Mouse (Mus musculus) kidney, adult 11 months (tissue): ENCODE data around the gene Zdhhc7.
A peak's percentile ranks its signal among the peaks of the same experiment; 100 is the strongest.

Source experiments
- DNase-seq: peaks from one replicate; pipeline ENCODE4 v3.0.0; 2022

The Zdhhc7 gene

DNA sequence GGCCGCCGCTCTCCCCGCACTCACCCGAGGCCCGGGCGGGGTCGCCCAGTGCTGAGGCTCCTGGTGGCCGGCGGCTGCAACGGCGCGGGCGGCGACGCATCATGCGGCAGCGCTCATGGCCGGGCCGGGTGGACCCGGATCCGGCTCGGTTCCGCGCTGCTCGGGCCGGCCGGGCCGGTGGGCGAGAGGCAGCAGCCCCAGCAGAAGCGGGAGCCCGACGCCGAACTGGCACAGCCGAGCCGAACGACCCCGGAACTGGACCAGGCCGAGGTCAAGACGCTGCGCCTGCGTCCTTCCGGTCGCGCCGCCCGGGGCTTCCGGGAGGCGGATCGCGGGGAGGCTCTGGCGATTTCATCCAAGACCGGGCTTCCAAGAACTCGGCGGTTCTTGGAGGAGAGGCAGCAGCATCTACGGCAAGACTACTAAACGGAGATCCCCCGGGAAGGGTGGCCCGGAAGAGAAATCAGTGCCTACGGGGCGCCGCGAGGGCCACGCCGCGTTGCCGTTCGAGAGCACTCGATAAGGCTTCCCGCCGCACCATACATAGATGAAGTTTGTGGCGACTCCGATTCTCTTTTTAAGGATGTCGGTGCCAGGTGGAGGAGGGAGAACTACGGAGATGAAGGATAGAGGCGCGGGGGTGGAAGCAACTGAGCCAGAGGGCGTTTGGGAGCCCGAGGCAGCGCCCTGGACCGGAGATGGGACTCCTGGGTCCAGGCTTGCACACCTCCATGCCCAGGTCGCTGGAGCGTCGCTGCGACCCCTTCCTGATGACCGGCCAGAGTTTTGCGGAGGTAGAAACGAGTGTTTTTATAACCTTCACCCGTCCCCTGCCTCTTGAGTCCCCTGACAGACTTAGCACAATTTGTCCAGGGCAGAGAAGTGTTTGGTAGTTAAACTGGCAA, at the start of gene Zdhhc7:
Gene Zdhhc7, minus strand, starts transcription at position 415 of the 905 bp plus-strand sequence.
- DNase-seq, result peak; percentile 79

DNA sequence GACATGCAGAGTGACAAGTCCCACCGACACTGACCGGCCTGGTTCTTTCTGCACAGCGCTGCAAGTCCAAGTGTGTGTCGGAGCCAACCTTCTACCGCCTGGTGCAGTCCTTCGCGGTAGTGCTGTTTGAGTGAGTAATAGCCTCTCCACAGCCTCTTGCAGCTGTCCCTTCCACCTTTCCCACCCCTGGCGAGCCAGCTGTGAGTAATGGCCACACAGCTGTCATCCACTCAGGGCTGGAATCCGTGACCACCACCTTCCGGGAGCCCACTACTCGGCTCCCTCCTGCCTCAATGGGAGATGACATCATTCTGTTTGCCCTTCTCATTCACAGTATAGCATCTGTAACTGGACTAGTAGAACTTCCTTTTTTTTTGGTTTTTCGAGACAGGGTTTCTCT, 48.7 kb upstream of the Zdhhc7 start:
- DNase-seq, result no peak

DNA sequence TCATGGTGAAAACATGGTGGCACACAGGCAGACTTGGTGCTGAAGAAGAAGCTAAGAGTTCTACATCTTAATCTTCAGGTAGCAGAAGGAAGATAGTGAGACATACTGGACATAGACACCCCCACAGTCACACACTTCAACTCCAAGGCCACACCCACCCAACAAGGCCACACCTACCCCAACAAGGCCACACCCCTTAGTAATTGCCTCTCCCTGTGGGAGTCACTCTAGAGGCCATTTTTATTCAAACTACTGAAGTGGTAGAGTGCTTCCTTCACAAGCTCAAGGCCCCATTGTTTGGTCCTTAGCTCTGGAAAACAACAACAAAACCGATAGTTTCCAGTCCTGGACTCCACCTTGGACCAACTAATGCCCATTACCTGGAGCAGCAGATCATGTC, 44.8 kb upstream of the Zdhhc7 start:
- no peak for DNase-seq

DNA sequence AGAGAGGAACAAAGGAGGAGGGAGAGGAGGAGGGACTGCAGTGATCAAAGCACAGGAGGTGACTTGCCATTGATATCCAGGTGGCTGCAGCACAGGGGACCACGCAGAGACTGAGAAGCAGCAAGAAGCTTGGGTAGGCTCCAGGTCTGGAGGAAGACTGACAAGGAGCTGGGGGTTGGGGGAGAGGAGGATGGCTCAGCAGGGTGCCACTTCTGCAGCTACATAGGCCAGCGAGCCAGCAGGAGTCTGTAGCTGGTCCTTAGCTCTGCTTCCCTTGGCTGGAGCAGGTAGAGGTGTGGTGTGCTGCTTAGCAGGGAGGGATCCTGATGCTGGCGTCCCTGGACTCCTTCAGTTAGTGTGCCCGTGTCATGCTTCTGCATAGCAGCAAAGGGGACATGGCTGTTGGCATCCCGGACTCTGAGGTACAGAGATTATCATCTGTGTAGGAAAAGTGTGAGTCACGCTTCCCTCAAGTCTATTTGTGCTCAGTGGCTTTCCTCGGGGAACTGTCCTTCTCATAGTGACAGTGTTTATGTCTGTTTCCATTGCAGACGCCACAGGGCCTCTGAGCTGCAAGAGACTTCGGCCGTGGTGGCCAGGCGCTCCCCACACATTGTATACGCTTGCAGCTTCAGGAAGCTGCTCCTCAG, 43.5 kb upstream of the Zdhhc7 start:
- DNase-seq, result no peak

DNA sequence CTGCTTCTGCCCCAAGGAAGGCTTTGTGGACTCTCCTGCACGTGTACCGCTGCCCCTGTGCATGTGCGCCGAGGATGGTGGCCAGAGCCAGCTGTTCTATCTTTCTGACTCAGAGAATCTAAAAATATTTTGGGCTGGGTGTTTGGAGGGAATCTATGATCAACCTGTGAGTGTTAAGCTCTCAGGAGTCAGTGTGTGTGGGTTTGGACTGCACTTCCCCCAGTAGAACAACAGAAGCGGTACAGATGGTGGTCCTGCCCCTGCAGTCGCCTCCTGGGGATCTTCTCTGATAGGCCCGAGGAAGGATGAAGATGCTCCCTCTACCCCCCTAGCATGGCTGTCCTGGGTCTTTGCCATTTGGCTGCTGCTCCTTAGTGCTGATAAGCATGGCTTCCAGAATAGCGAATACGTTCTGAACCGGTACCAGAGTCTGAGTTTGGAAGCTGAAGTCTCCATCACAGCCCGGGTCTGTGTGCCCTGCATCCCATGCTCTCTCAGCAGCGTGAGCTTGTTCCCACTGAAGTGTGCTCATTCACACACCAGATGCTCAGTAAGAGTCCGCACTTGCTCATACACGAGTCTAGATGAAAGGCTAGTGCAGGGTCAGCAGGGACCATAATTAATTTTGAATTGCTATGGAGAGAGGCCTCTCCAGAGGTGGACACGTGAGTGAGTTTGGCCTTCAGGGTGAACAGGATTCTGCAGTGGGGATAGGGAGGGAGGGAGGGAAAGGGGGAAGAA, 42.8 kb upstream of the Zdhhc7 start:
- no peak for DNase-seq

DNA sequence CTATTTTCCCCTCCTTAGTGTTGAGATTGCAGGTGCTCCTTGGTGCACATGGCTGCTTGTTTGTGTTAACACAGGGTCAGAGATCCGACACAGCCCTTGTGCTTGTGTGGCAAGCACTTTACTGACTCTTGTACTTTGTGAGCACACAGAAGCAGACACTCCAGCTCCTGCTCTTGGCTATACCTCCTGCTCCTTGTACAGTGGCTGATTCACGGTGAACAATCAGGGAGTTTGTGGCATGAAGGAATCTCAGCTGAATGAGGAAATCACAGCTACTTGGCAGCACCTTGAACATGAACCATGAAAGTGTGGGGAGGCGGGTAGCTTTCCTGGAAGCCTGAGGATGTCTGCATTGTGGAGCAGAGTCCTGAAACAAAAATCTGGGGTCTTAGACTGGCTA, 39.5 kb upstream of the Zdhhc7 start:
- no peak for DNase-seq

DNA sequence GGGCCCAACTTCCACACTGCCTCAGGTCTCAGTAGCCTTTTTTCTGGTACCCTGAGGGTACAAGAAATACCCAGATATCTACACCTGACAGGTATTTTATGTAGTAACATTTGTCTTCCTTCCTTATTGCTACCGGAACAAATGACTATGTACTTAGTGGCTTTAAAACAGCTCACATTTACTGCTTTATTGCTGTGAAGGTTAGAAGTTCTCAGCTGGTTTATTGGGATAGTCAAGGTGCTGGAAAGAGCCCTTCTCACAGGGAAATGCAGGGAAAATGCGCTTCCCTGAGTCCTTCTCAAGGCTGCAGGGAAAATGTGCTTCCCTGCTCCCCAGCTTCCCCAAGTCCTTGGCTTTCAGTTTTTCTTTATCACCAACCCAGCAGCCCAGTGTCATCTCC, 37.7 kb upstream of the Zdhhc7 start:
- no peak for DNase-seq

DNA sequence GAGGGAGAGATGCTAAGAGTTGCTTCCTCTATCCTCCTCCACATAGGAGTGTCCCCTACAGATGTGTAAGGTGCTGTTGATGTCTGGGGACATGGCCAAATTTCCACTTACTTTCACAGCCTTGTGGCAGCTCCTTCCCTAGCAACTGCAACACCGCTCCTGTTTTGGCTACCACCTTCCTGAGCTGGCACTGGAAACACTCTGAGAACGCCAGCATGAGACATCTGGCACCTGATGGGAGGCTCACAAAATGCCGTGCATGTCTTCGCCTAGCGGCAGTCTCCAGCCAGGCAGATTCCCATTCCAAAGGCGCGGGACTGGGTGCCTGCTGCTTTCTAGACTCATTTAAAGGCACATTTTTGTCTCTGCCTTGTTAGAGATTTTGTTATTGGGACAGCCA, 35.3 kb upstream of the Zdhhc7 start:
- DNase-seq, result no peak

DNA sequence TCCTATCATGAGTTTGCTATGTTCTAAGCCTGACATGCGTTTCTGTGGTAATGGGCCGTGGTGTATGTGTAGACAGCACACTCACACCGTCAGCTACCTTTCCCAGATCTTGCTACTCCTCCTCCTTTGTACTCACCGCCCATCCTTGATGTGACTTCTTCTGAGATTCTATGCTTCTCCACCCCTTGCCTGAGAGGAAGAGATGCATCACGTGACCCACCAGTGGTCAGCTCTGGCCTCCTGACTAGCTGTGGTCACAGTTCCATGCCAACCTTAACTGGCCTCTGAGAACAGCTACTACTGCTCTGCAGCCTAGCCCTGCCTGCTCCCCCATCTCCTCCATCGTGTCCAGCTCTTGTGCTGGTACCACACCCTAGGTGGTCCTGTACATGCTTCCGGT, 34.4 kb upstream of the Zdhhc7 start:
- DNase-seq, result no peak

DNA sequence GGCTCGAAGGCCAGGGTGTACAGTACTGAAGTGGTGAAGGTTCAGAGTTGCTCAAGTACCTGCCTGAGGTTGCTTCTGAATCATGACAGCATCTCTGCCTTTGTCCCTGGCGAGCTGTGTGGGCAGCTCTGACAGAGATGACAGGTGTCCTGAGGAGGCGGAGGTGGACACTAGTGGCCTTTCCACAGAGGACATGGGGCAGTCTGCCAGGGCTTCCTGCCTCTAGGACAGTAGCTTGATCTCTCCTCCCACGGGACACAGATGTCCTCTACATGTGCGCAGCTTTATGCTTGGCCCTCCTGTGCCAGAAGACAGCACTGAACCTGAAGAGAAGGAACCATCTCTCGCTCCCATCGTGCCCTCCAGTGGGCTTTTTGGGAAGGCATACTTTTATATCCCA, 31.9 kb upstream of the Zdhhc7 start:
- DNase-seq, result peak; percentile 59

DNA sequence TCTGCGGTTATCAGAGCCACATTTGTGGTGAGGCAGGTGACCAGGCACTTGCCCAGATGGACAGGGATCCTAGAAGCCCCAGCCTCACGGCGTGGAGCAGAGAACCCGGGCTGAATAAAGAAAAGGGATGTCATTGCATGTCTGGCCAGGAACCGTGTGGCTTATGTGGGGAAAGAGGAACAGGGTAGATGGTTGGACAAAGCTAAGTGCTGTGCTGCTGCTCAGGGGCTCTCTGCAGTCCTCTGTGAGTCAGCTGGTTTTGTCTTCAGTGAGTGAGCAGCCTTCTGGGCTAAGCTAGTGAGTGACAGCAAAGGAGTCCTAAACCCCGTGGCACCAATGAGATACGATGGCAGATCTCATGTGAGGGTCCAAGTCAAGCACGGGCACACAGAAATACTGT, 29.9 kb upstream of the Zdhhc7 start:
- DNase-seq, result no peak

DNA sequence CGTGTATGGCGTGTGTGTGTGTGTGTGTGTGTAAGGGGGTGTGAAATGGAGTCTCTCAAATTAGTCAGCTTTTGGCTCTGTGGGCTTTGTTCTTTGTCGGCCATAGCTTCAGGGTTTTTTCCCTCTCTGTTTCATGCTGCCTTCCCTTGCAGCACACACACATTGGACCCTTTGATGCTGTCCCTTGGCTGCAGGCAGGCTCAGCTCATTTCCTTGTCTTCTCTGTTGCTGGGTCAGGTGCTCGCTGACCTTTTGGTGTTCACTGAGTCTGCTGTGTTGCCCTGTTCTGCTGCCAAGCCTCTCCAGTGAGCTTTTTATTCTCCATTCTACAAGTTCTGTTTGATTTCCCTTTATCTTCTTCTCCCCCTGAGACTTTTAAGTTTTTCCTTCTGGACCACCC, 28.3 kb upstream of the Zdhhc7 start:
- no peak for DNase-seq

DNA sequence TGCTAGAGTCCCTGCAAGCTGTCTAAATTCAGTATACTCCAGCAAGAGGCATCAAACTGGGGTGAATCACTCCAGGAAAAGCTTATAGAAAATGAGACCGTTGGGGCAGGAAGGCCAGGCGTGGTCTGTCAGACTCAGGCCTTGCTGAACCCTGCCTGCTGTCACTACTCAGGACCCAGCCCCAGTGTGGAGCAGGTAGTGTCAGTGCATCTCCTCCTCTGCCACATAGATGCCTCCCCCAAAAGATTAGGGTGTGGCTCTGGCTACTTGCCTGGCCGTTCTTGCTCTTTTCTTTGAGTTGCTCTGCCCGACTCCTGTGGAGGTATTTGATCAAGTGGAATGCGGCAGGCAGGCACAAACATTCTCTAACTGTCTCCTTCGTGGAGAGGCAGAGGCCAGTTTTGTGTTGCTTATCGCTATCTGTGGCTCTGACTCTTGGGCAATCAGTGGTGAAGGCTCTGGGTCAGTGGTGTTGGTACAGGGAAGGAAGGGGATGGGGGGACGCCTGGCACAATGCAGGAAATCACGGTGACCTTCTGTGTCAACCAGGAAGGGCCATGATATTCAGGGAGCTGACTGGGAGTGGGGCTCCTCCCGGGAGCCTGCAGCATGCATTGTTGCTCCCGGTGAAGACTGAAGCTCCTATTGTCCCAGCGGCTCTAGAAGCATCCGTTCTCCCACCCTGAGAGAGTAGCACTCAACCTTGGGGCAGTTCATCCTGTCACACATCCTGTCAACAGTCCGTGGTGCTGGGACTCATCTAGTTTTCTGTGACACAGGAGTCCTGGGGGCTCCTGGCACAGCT, 25.3 kb upstream of the Zdhhc7 start:
- DNase-seq, result peak; percentile 50

DNA sequence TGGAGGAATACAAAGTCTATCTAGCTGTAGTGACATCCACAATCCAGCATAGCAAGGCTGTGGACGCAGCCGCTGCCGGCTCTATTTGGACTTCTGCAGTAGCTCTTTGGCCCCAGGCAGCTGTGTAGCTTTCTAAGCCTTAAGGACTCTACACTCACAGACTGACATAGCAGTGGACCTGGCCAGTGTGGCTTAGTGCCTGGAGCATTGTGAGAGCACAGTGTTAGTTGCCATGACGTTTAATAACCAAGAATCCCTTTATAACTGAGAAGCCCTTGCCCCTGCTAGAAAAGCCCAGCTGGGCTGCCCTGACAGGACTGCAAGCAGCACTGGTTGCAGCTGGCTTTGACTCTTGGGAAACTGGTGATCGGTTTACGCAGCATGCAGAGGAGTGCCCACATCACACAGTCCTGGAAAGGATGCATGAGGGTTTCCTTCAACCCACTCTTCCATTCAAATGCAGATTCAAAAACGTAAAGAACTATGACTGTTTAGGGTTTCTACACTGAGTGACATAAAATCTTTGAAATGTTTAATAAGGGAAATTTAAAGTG, 23.6 kb upstream of the Zdhhc7 start:
- no peak for DNase-seq

DNA sequence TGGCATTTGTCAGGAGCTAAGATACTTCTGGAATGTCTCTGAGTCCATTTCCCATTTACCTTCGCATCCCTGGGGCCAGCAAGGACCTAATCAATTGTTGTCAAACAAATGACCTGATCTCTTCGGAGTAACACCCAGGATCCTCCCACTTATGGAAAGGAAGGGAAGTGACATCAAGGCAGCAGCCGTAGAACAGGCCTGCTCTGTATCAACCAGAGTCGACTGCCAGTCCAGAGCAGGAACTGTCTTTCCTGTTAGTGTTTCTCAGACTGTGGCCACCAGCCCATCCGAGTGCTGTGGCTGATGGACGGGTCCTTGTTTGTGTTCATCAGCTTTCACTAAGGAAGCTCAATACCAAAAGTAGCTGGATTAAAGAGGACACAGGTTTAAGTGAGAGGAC, 23.0 kb upstream of the Zdhhc7 start:
- no peak for DNase-seq

DNA sequence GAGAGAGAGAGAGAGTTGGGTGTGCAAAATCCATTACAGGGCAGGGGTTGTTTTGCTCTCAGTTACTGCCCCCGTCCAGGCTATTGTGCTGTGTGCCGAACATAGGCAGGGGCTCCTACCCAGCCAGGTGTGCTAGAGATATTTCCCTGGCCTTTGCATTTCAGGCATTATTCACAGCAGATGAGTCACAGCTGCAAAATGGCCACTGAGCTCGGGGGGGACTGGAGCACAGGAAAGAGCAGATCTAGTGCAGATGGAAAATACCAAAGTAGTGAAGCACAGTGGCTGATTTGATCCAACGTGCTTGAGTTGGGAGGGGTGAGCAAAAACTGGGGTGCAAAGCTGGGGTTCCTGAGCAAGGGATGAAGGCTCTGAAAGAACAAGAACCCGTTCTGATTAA, 19.7 kb upstream of the Zdhhc7 start:
- DNase-seq, result no peak

DNA sequence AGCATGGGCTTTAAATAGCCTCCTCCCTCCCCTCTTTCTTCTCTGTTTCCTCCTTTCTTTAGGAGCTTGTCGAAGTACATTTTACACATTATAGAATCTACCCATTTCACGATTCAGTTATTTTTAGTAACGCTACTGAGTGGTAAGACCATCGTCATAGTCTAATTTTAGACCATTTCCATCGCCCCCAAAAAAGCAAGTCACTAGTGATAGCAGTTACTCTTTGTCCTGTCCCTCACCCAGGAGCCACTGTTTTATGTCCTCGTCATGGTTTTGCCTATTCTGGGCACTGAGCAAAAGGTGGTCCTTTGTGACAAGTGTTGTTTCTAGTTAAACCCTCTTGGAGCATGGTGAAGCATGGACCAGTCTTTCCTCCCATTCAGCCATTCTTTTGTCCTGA, 18.6 kb upstream of the Zdhhc7 start:
- DNase-seq, result no peak

DNA sequence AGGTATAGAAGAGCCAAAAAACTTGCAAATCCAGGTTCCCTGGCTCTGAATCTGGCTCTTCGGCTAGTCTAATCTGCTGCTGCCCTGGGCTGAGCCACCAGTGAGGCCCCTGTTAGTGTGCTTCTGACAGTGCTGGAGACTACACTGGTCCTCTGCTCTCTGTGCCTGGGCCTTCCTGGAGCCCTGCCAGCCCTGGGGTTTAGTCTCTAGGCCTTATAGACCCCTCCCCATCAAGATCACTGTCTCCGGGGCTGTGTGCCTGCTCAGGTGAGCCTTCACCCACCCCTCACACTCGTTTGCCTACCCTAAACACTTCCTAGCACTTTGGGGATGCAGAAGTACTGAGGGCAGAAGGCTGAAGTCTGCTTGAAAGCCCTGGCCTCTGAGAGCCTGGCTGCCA, 18.1 kb upstream of the Zdhhc7 start:
- no peak for DNase-seq

DNA sequence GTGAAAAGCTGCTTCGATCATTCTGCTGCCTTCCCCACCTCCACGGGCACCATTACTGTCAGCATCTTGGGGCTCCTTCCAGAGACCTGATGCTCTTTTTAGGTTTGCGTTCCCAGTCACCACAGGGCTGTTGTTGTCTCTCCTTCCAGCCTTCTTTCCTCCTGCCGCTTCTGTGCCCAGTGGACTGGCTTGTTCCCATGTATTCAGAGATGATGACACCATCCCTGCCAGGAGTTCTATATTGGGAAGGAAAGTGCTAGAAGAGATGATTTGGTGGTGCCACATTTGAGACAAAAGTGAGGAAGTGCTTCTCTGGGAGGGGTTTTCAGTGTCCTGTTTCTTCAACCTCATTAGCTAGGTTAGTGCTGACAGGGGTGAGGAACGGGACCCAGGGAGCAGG, 17.6 kb upstream of the Zdhhc7 start:
- no peak for DNase-seq

DNA sequence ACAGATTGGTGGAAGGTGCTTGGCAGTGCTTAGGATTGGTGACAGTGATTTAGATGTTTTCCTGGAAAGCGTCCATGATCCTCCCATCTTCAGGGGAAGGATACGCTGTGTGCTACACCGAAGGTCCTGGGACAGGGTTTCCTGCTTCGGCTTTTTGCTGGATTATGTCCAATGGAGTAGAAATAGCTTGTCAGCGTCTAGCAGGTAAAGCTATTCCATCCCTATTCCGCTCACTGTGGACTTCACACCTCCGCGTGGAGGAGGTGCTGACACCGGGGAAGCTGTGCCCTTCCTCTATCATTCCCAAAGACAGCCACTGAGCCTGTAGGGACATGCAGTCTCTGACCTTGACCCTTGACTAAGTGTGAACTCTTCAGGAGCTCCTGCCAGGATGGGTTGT, 16.9 kb upstream of the Zdhhc7 start:
- DNase-seq, result peak; percentile 59

DNA sequence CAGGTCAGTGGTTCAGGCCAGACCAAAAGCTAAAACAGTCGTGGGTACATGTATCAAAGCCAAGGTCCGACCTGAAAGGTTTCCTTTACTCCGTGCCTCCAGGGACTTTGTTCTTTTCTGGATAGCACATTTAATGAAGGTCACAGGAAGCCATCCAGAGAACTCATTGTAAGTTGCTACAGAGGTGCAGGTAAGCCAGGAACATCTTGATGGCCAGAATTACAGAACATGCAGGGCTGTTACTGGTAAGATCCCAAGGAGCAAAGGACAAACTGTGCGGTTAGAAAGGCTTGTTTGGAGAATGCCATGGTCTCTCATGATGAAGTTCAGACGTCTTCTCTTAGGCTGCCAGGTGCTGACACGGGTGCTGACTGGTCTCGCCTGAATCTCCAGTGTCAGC, 15.3 kb upstream of the Zdhhc7 start:
- no peak for DNase-seq

DNA sequence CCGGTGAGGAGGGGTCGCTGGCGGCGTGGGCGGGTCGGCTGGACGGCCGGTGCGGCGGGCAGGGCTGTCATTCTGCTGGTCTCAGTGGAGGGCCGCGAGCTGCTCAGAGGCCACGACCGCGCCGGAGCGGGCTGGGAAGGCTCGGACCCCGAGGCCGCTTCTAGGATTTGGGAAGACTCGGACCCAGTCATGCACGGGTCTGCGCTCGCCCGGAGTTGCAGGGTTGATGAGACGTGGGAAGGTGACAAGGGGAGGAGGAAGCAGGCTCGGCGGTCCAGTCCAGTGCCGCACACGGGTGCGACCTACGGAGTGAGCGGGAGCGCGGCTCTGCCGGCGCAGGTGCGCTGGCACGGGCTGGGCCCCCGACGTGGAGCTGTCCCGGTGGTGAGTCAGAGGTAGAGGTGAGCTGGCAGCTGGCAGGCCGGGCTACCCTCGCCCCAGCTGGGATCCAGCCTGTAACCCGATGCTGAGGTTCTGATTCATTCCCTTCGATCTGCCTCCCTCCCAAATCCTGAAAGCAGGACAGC, 13.1 kb upstream of the Zdhhc7 start:
- peak; percentile 34 for DNase-seq
